Mouse (Mus musculus) brain, embryonic 14.5 days (tissue): ENCODE results near the gene Rbfox3. TPM values are rescaled to one million over a fixed set of nuclear protein-coding genes. Genes with fewer than 3 reads are reported as not detected.

ENCODE experiments used
- DNase-seq: peaks from one replicate; pipeline ENCODE4 v3.0.0-alpha.2; 2011; ENCODE audit warnings: low read depth
- CTCF ChIP-seq: fragments of 200-500 bp; IDR thresholded peaks from 2 replicates; pipeline ENCODE4 v1.5.1; 2012; ENCODE audit warnings: inconsistent platforms, mild to moderate bottlenecking, moderate library complexity, borderline replicate concordance; ENCODE audit not compliant: insufficient read depth, insufficient read length; ENCODE audit errors: extremely low read depth
- POLR2A ChIP-seq: fragments of 200-500 bp; IDR thresholded peaks from 2 replicates; pipeline ENCODE4 v1.6.1; 2012; ENCODE audit warnings: mild to moderate bottlenecking, inconsistent platforms, borderline replicate concordance; ENCODE audit not compliant: poor library complexity, insufficient read depth, insufficient read length, severe bottlenecking; ENCODE audit errors: extremely low read depth
- polyA plus RNA-seq: library from polyadenylated mRNA; depleted of rRNA; stranded (reverse); fragments of >200 nt; gene quantifications from 2 replicates; pipeline ENCODE4 v1.2.3, GENCODE M21; 2012; rRNA removed

Gene Rbfox3
- polyA plus RNA-seq, 1 experiment, result 37.6 TPM

GRCm38 (mm10) chr11:118456937-118457336 is 454.5 kb downstream of the Rbfox3 start:
- no peak for TF ChIP-seq CTCF
- no peak for DNase-seq

GRCm38 (mm10) chr11:118455788-118456187 is 455.6 kb downstream of the Rbfox3 start:
- TF ChIP-seq CTCF, result no peak
- no peak for DNase-seq

GRCm38 (mm10) chr11:118453886-118454671 is 457.3 kb downstream of the Rbfox3 start:
- no peak for TF ChIP-seq CTCF
- TF ChIP-seq POLR2A, result no peak
- no peak for DNase-seq

- no peak for DNase-seq
These were observed 458.4 kb downstream of the Rbfox3 start for GRCm38 (mm10) chr11:118452955-118453354.

GRCm38 (mm10) chr11:118451211-118451610 is 460.2 kb downstream of the Rbfox3 start:
- no peak for DNase-seq

More at GRCm38 (mm10) chr11:118452955-118453354, 458.4 kb downstream of the Rbfox3 start:
- TF ChIP-seq POLR2A (no peak), CTCF (no peak)

GRCm38 (mm10) chr11:118448385-118448784 is 463.0 kb downstream of the Rbfox3 start:
- DNase-seq, result no peak
- TF ChIP-seq POLR2A (no peak), CTCF (no peak)

More at GRCm38 (mm10) chr11:118451211-118451610, 460.2 kb downstream of the Rbfox3 start:
- TF ChIP-seq POLR2A (no peak), CTCF (no peak)

GRCm38 (mm10) chr11:118447346-118447745 is 464.1 kb downstream of the Rbfox3 start:
- DNase-seq, result no peak
- TF ChIP-seq POLR2A (no peak), CTCF (no peak)

GRCm38 (mm10) chr11:118445843-118446242 is 465.6 kb downstream of the Rbfox3 start:
- TF ChIP-seq POLR2A (no peak), CTCF (peak; percentile 96)
- DNase-seq, result peak; percentile 84

- DNase-seq, result peak; percentile 76
- TF ChIP-seq CTCF (peak; percentile 94), POLR2A (no peak)
These were observed 468.0 kb downstream of the Rbfox3 start for GRCm38 (mm10) chr11:118443201-118443970.

GRCm38 (mm10) chr11:118442691-118443090 is 468.7 kb downstream of the Rbfox3 start:
- peak; percentile 46 for DNase-seq
- TF ChIP-seq CTCF, result no peak
- TF ChIP-seq POLR2A, result no peak

Other genes starting within 250 kb of the Rbfox3 start
- gene Enpp7, start 76.6 kb upstream of the Rbfox3 start, polyA plus RNA-seq, result 0.07 TPM in 1 of 2 replicates, not detected in the other
- gene Cbx2, start 111.4 kb upstream of the Rbfox3 start, polyA plus RNA-seq, result 30.0 and 40.1 TPM in 2 replicates
- gene Cbx8, start 129.4 kb upstream of the Rbfox3 start, polyA plus RNA-seq, result 6.5 and 10.4 TPM in 2 replicates
- 30.0 and 34.7 TPM in 2 replicates for gene Cbx4, start 174.6 kb upstream of the Rbfox3 start, polyA plus RNA-seq